Comparison of ENCODE assay signal across 8 mouse cellular contexts in genomic region chr2:152742435-152742834, GRCm38 (mm10). TPM values are rescaled to one million over a fixed set of nuclear protein-coding genes. Genes with fewer than 3 reads are reported as not detected.
DNase-seq lines count a peak whose midpoint lies in the region; ATAC-seq and TF ChIP-seq lines count a peak whose summit lies in the region.

No protein-coding gene starts in this region.

- H3K4me2 ChIP-seq in intestine, postnatal 0 days (replicated peaks; ENCODE audit: low read depth), result peak overlapping the region; percentile 28; the same call in 1 of the 2 replicates

- WGBS in intestine, postnatal 0 days, result 24% methylated on average over 10 of the region's 10 CpGs
- WGBS in lung, adult 2 months, result 17% methylated on average over 10 of the region's 10 CpGs

- H3K4me3 ChIP-seq in bone marrow macrophage, adult 2 months (ENCODE audit: insufficient read depth, low read length), result peak overlapping the region; percentile 24; the same call in 1 of the 2 replicates
- no peak overlapping the region; the same call in 1 of the 2 replicates for H3K4me3 ChIP-seq in intestine, postnatal 0 days (ENCODE audit: low read depth, low read length)
- H3K4me3 ChIP-seq in lung, adult 2 months (replicated peaks; ENCODE audit: extremely low read depth, low read depth, low read length), result no peak overlapping the region

- H3K36me3 ChIP-seq in intestine, postnatal 0 days (ENCODE audit: control insufficient read depth, insufficient read depth), result no peaks in the 10 kb centered on the region

- TF ChIP-seq CTCF in bone marrow macrophage, adult 2 months (IDR thresholded peaks at IDR 0.05; ENCODE audit: low read depth, low read length), result peak; percentile 59
- TF ChIP-seq CTCF in intestine, postnatal 0 days (IDR thresholded peaks at IDR 0.05; ENCODE audit: low read depth), result peak; percentile 89
- peak; percentile 64 for TF ChIP-seq CTCF in lung, adult 2 months (IDR thresholded peaks at IDR 0.05; ENCODE audit: insufficient read depth, low read length)

- H3K9ac ChIP-seq in intestine, postnatal 0 days (ENCODE audit: low read depth, low read length), result no peak overlapping the region

- no peaks in the 10 kb centered on the region for H3K9me3 ChIP-seq in intestine, postnatal 0 days (ENCODE audit: control insufficient read depth)

- H3K27ac ChIP-seq in bone marrow macrophage, adult 2 months (ENCODE audit: insufficient read depth, low read depth, low read length), result peak overlapping the region; percentile 30
- H3K27ac ChIP-seq in intestine, postnatal 0 days (ENCODE audit: low read depth, low read length), result peak overlapping the region; percentile 85

- no peaks in the 10 kb centered on the region for H3K27me3 ChIP-seq in intestine, postnatal 0 days (replicated peaks; ENCODE audit: control insufficient read depth, insufficient read depth, low read length)

- ATAC-seq in granulocyte monocyte progenitor cell, adult 5-6 weeks (replicated peaks; ENCODE audit: poor library complexity, severe bottlenecking), result peak; percentile 33
- 0 out of 2 replicates have a peak, but pooled peaks have one; percentile 18 for ATAC-seq in intestine, postnatal 0 days

- TF ChIP-seq POLR2A in bone marrow macrophage, adult 2 months (IDR thresholded peaks at IDR 0.05; ENCODE audit: borderline replicate concordance, low read depth, low read length), result no peak
- TF ChIP-seq POLR2A in lung, adult 2 months (IDR thresholded peaks at IDR 0.05; ENCODE audit: borderline replicate concordance, extremely low read depth, low read depth, low read length), result no peak

- H3K4me1 ChIP-seq in bone marrow macrophage, adult 2 months (ENCODE audit: control insufficient read depth, insufficient read depth, low read length), result peaks cover 25% of the 10 kb centered on the region
- peaks cover 4% of the 10 kb centered on the region; the same call in 1 of the 2 replicates for H3K4me1 ChIP-seq in intestine, postnatal 0 days (replicated peaks; ENCODE audit: control insufficient read depth, insufficient read depth, low read length)
- peaks cover 16% of the 10 kb centered on the region for H3K4me1 ChIP-seq in lung, adult 2 months (ENCODE audit: control insufficient read depth, insufficient read depth, low read length)

- DNase-seq in ovary, postnatal 36 days (ENCODE audit: low spot score), result peak; percentile 73
- no peak for DNase-seq in ovary, postnatal 10 days (ENCODE audit: low spot score)
- peak; percentile 77 for DNase-seq in lung, adult 2 months
- peak; percentile 87 for DNase-seq in retina, embryonic 14.5 days (ENCODE audit: low spot score)
- DNase-seq in right cerebral cortex, adult 18-20 months, result no peak

RNA-seq across cellular contexts. Expression of gene Id1, which starts 6.4 kb away (rescaled TPM):
- polyA plus RNA-seq in bone marrow macrophage, adult 2 months (2012; ENCODE audit: insufficient read depth, insufficient read length, missing spikeins), result not detected in 2 replicates
- total RNA-seq in granulocyte monocyte progenitor cell, adult 5-6 weeks (2014; fragmentation: Nextera tagmentation), result 5.5 and 7.6 TPM in 2 replicates
- 5.0 and 6.6 TPM in 2 replicates for total RNA-seq in granulocyte monocyte progenitor cell, adult 5-6 weeks (2017)
- polyA plus RNA-seq in intestine, postnatal 0 days (2015; fragmentation: Nextera tagmentation; extraction: Ambion mirVana), result 76.1 and 92.4 TPM in 2 replicates
- 323 and 438 TPM in 2 replicates for polyA plus RNA-seq in lung, adult 2 months (2012; rRNA removed)

RNA-seq across cellular contexts. Expression of gene Cox4i2, which starts 11.5 kb away (rescaled TPM):
- not detected in 2 replicates for polyA plus RNA-seq in bone marrow macrophage, adult 2 months (2012; ENCODE audit: insufficient read depth, insufficient read length, missing spikeins)
- total RNA-seq in granulocyte monocyte progenitor cell, adult 5-6 weeks (2014; fragmentation: Nextera tagmentation), result 6.8 and 13.0 TPM in 2 replicates
- total RNA-seq in granulocyte monocyte progenitor cell, adult 5-6 weeks (2017), result 6.0 TPM in 1 of 2 replicates, not detected in the other
- polyA plus RNA-seq in intestine, postnatal 0 days (2015; fragmentation: Nextera tagmentation; extraction: Ambion mirVana), result 9.3 and 9.5 TPM in 2 replicates
- polyA plus RNA-seq in lung, adult 2 months (2012; rRNA removed), result 84.7 and 90.1 TPM in 2 replicates

RNA-seq across cellular contexts. Expression of gene Mcts2, which starts 55.6 kb away (rescaled TPM):
- polyA plus RNA-seq in bone marrow macrophage, adult 2 months (2012; ENCODE audit: insufficient read depth, insufficient read length, missing spikeins), result 0.82 and 2.4 TPM in 2 replicates
- 11.7 and 14.5 TPM in 2 replicates for total RNA-seq in granulocyte monocyte progenitor cell, adult 5-6 weeks (2014; fragmentation: Nextera tagmentation)
- 5.7 and 10.9 TPM in 2 replicates for total RNA-seq in granulocyte monocyte progenitor cell, adult 5-6 weeks (2017)
- polyA plus RNA-seq in intestine, postnatal 0 days (2015; fragmentation: Nextera tagmentation; extraction: Ambion mirVana), result 19.0 and 21.5 TPM in 2 replicates
- polyA plus RNA-seq in lung, adult 2 months (2012; rRNA removed), result 2.9 and 3.8 TPM in 2 replicates

Comparison
In these comparisons a context has a peak if more than half of its experiments do, and no peak if none do; other contexts are left out.
1. DNase-seq: peak in ovary, postnatal 36 days (single experiment), lung, adult 2 months (single experiment) and retina, embryonic 14.5 days (single experiment); none in ovary, postnatal 10 days (single experiment) and right cerebral cortex, adult 18-20 months (single experiment).
2. RNA of gene Id1, which starts 6.4 kb away (polyA plus RNA-seq): 323 to 438 TPM in lung, adult 2 months and 76.1 to 92.4 TPM in intestine, postnatal 0 days; not detected in bone marrow macrophage, adult 2 months; every median in the first group is over 10 times any median in the second.
3. Peak in every context shown above with its lines, with median percentiles within 50 percentile points of each other: CTCF ChIP-seq.